In the genomic region with DNA sequence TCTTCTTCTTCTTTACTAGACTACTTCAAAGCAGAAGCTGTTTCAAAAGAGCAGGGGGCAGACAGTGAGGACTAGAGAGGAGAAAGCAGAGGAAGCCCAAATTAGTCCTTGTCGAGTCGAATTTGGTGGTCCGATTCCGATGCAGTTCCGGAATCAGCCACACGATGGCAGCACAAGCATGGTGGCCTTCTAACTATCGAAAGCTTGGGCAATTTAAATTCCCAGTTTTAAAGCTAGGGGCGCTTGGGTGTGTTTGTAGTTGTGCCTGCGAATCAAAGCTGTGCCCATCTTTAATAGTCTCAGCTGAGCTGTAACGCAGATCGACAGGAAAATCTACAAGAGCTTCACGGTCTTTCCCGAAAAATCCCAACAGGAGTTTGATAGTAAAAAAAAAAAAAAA, we compare ENCODE assay signal across 7 mouse cellular contexts.
DNase-seq lines count a peak whose midpoint lies in the region; ATAC-seq lines count a peak whose summit lies in the region.

No protein-coding gene starts in this region.

- H3K9ac ChIP-seq in intestine, embryonic 16.5 days (ENCODE audit: low read depth, low read length): peak overlapping the region; percentile 70
- no peak overlapping the region for H3K9ac ChIP-seq in midbrain, embryonic 14.5 days (replicated peaks; ENCODE audit: low read length)

- peaks cover 9% of the 10 kb centered on the region for H3K4me1 ChIP-seq in intestine, embryonic 16.5 days (ENCODE audit: control insufficient read depth, insufficient read depth, low read length)
- H3K4me1 ChIP-seq in midbrain, embryonic 14.5 days (ENCODE audit: control insufficient read depth, insufficient read depth, low read length): no peaks in the 10 kb centered on the region

- peak overlapping the region; percentile 48 for H3K4me3 ChIP-seq in intestine, embryonic 16.5 days (ENCODE audit: low read length)
- H3K4me3 ChIP-seq in midbrain, embryonic 14.5 days (replicated peaks; ENCODE audit: low read depth, low read length): peak overlapping the region; percentile 32

- DNase-seq in adrenal gland, adult 2 months: peak; percentile 87
- DNase-seq in embryo, embryonic 10.5 days (ENCODE audit: low spot score): peak; percentile 96
- peak; percentile 78 to 88 for DNase-seq in gastrocnemius, postnatal 4 days (ENCODE audit: low spot score in 2 of 2)
- DNase-seq in left cerebral cortex, postnatal 25 days (ENCODE audit: low spot score in 2 of 2): peak; percentile 94 to 96
- DNase-seq in midbrain, embryonic 14.5 days: peak; percentile 95
- DNase-seq in spleen, adult 12 weeks (ENCODE audit: low spot score): peak; percentile 61

- ATAC-seq in intestine, embryonic 16.5 days: peak; percentile 50; the same call in 1 of the 2 replicates
- ATAC-seq in midbrain, embryonic 14.5 days (ENCODE audit: low FRiP score, low TSS enrichment): peak; percentile 78

- intact Hi-C loops in left cerebral cortex, postnatal 25 days (cut with DNase I): loop anchor here (2.0 to 5.0 kb wide), 2 partner anchors 250 to 825 kb away; no protein-coding TSS in a partner anchor

- no peaks in the 10 kb centered on the region for H3K36me3 ChIP-seq in intestine, embryonic 16.5 days (ENCODE audit: control insufficient read depth, insufficient read depth, low read length)
- no peaks in the 10 kb centered on the region for H3K36me3 ChIP-seq in midbrain, embryonic 14.5 days (ENCODE audit: control insufficient read depth, insufficient read depth, low read length)

- H3K4me2 ChIP-seq in intestine, embryonic 16.5 days (ENCODE audit: low read depth, low read length): peak overlapping the region; percentile 58
- H3K4me2 ChIP-seq in midbrain, embryonic 14.5 days (ENCODE audit: low read length): peak overlapping the region; percentile 55

- no peaks in the 10 kb centered on the region for H3K27me3 ChIP-seq in intestine, embryonic 16.5 days (replicated peaks; ENCODE audit: control insufficient read depth, insufficient read depth, low read length)
- H3K27me3 ChIP-seq in midbrain, embryonic 14.5 days (ENCODE audit: control insufficient read depth, insufficient read depth, low read length): no peaks in the 10 kb centered on the region

- WGBS in intestine, embryonic 16.5 days: 7% methylated on average over 13 of the region's 13 CpGs
- WGBS in midbrain, embryonic 14.5 days: 1% methylated on average over 13 of the region's 13 CpGs

- H3K9me3 ChIP-seq in intestine, embryonic 16.5 days (ENCODE audit: control insufficient read depth, low read length): no peaks in the 10 kb centered on the region
- no peaks in the 10 kb centered on the region for H3K9me3 ChIP-seq in midbrain, embryonic 14.5 days (ENCODE audit: control insufficient read depth, low read length)

- no peak overlapping the region for H3K27ac ChIP-seq in intestine, embryonic 16.5 days (ENCODE audit: low read length)
- H3K27ac ChIP-seq in midbrain, embryonic 14.5 days (replicated peaks; ENCODE audit: low read depth, low read length): peak overlapping the region; percentile 68; the same call in 1 of the 2 replicates
